Mouse (Mus musculus) adipocyte (in vitro differentiated cells): ENCODE measurements at regions not wholly inside any gene's neighbourhood (a gene's known extent, or its start where the extent isn't known, plus 50 kb on each side); places are given as distances from the start of the nearest gene placed in this dataset.

Experiments used
- DNase-seq: peaks from one replicate; pipeline ENCODE4 v3.0.0-alpha.2; 2016; ENCODE audit warnings: low spot score

DNA sequence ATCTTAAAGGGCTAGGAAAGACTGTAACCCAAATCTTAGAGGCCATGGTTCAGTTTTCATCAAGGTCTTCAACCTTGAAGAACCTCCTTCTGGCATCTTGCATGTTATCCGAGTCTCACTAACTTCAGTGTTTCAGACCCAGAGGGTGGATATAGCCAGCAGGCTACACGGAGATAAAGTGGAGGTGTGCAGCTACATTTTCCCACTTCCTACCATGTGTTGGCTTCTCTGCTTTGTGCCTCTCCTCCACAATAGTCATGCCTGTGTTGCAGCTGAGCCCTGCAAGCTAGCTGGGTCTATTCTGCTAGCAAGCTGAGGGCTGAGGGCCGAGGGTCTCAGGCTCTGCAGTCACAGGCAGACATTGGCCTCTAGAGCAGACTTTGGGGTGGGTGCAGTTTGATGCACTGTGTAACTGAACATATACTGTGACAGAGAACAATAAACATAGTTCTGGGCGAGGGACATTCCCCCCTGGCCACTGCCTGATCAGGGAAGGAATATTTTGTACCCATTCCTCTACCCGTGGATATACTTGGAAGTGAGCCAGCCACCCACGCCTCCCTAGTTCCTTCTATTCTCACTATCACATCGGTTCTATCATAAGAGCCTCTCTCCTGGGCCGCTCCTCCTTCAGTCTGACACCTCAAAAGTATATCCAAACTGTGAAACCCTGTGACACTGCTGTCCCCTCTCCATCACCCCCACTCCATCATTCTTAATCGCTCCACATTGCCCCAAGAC lies 152.6 kb upstream of the Mycn start:
- DNase-seq, result no peak

DNA sequence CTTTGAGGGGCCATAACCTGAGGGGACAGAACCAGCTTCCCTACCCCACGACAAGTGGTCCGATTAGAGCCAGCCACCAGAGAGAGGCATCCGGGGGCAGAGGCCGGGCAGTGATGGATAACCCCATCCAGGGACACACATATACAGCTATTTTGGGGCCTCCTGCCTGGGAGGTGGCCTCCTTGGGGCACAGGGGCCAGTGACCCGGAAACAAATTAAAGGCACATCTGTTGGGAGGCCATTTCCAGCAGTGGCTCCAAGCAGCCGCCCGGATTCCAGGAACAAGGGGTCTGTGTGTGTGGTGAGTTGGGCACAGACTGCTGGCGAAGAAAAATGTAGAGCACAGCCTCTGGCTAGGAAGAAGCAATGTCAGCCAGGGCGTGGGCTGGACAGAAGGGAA lies 144.2 kb upstream of the Mycn start:
- DNase-seq, result no peak

- no peak for DNase-seq
These were observed 143.8 kb upstream of the Mycn start for GRCm38 (mm10) chr12:13085484-13085883.

GRCm38 (mm10) chr12:13083337-13084054 lies 141.8 kb upstream of the Mycn start:
- DNase-seq, result no peak

GRCm38 (mm10) chr12:13080791-13081190 lies 139.1 kb upstream of the Mycn start:
- DNase-seq, result no peak

DNA sequence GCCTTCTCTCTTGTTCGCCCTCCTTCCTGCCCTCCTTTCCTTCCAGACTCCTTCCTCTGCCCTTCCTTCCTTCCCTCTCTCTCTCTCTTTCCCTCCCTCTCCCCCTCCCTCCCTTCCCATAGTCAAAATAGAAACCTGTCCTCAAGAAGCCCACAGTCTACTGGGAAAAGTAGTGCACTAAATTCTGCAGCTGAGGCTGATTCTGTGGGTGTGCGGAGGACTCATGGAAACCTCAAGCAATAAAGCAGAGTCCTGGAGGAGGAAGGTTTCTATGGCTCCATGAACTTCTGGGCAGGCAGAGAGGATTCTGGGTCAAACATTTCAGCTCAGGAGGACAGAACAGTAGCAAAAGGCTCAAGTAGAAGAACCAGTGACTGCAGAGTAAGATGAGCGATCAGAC lies 138.1 kb upstream of the Mycn start:
- no peak for DNase-seq

DNA sequence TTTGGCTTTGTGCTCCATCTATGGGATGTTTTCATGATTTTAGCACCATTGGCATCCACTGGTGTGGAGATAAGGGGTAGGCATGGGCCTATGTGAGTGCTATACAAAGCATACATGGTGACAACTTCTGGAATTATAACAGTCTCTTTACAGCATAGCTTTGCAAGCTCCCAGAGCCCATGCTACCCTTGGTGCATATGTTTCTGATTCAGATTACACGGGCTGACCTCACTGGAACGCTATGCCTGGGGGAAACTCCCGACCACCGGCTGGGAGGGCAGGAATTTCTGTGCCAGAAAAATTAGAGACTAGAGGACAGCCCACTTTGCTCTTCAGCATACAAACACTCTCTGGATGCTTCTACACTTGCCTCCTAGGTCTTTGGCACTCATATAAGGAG lies 136.0 kb upstream of the Mycn start:
- DNase-seq, result no peak

GRCm38 (mm10) chr12:13076699-13077287 lies 135.1 kb upstream of the Mycn start:
- no peak for DNase-seq

GRCm38 (mm10) chr12:13073126-13073886 lies 131.6 kb upstream of the Mycn start:
- no peak for DNase-seq

DNA sequence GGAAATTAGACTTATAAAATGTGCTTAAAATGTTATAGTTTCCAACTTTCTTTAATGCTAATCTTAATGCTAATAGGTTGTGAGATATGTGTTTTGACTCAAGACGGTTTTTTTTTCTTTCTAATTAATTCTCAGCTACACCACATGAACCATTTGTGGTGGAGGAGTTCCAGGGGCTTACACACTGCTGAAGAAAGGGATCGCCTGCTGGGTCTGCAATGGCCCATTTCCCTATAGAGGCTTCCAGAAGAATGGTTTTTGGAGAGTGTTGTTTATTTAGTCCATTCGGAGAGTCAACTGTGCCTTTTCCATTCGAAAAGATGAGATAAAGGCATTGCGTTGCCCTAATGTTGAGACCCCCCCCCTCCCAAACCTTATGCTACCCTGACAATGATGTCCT lies 125.6 kb upstream of the Mycn start:
- DNase-seq, result no peak

- DNase-seq, result no peak
These were observed 125.0 kb upstream of the Mycn start for GRCm38 (mm10) chr12:13066604-13067181.

DNA sequence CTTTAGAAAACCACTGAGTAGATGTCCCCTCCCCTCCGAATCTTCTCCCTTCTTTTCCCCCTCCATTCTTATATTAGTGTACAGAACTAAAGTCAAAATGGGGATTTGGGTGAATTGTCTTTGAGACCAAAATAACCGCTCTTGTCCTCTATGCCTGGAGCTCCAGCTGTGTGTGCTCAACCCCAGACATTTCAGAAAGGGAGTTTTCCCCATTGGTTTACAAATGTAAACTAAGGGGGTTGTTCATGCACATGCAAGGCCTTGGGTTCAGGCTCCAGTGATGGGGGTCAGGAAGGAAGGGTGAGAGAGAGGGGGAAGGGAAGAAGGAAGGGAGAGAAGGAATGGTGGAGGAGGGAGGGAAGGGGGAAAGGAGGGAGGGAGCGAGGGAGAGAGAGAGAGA lies 117.8 kb upstream of the Mycn start:
- DNase-seq, result no peak

DNA sequence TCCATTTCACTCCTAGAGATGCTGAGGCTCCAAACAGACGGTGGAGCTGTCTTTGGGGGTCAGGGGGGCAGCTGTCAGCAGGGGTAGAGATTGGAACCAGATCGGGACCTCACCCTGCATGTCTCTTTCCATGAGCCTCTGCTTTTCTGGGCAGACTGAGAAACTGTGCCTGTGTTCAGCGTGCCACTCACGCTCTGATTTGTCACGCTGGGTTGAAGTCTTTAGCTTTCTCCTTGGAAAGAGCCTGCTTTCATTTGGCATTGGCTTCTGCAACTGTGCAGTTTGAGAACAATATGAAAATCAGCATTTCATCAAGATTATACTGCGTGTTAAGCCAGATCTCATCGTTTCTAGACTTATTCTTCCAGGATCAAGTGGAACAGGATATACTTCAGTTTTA lies 114.5 kb upstream of the Mycn start:
- no peak for DNase-seq

DNA sequence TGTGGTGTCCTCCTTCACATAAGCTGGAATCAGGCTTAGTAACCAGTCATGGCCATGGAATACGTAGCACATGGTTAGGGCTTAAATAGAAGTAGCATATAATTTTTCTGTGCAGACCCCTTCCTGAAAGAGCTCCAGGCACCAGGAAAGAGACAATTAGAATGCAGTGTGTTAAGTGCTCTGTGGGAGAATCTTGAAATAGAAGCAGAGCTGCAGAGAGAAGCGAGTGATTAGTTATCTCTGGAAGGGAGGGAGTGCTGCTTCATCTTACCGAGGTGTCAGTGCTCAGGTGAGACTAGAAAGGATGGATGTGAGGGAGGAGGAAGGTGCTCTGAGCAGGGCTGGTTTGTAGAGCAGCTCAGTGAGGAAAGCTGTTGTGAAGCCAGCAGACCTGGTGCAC lies 112.9 kb upstream of the Mycn start:
- DNase-seq, result no peak

DNA sequence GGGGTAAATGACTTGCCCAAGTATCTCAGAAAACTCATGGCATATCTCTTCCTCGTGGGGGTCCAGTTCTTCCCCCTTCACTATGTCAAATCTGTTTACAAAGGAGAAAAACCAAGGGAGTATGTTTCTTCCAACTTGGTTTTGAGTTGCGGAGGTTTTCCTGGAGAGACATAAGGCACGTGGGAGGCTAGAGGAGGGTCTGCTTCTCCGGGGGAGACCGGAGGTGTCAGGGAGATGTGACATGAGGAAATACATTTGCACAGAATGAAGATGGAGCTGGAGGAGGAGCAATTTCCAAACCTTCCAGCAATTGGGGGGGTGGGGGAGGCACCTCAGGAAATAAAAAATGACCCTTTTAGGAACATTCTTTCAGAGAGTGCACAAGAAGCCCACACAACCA lies 112.0 kb upstream of the Mycn start:
- DNase-seq, result no peak

GRCm38 (mm10) chr12:13052845-13053623 lies 111.3 kb upstream of the Mycn start:
- DNase-seq, result no peak

GRCm38 (mm10) chr12:13052164-13052563 lies 110.5 kb upstream of the Mycn start:
- DNase-seq, result no peak

GRCm38 (mm10) chr12:13049659-13050058 lies 107.9 kb upstream of the Mycn start:
- DNase-seq, result no peak

GRCm38 (mm10) chr12:13048168-13048727 lies 106.5 kb upstream of the Mycn start:
- no peak for DNase-seq

DNA sequence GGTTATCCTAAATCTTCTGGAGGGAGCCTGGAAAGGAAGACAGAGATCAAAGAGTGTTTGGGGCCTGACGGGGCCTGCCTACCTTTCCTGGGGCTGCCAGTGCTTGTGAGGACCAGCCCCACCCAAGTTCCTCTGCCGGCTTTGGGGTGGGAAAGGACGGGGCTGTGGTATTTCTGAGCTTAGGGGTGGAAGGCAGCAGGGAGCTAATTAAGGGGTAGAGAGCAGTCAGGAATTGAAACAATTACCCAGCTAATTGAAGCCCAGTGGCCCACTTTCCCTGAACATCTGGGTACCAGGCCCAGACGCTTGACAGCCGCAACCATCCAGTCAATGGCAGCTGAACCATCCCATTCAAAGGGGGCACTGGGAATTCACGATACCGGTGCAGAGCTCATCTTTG lies 101.2 kb upstream of the Mycn start:
- no peak for DNase-seq

DNA sequence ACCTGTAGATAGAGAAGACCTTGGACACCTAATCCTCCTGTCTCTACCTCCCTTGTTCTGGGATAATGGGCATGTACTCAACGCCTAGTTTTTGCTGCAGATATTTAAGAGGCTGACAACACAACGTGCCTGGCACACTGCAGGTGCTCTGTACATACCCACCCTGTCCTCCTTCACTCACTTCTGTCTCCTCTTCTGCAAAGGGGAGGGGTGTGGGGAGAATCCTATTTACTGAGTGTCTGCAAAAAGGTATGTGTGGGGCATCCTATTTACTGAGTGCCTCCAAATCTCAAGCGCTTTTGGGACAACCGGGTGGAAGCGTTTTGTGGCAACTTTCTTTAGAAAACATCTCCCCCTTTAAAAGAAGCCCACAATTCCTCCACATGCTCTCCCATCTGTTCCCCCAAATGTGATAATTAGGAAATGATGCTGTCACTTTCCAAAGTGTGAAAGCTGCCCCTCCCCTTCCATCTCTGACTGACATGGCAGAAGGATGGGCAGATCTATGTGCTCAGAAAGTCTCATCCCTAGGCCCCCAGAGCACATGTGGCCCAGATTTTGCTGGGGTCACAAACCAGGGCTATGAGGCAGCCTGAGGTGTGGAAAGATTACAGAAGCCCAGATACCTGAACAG lies 93.5 kb upstream of the Mycn start:
- DNase-seq, result no peak
